Comparison of ENCODE assay signal across 17 mouse cellular contexts in genomic region chr7:84121778-84122177, GRCm38 (mm10). TPM values are rescaled to one million over a fixed set of nuclear protein-coding genes. Genes with fewer than 3 reads are reported as not detected.
"Had no signal": no experiment of that assay in that cellular context is flagged by ENCODE, and none has a peak within 500 bp of the region (broad histone marks: within the 10 kb centered on the region; RNA-seq: fewer than 3 reads in every experiment).

No protein-coding gene starts in this region.

- H3K9ac ChIP-seq: limb, embryonic 12.5 days; liver, embryonic 14.5 days; midbrain, embryonic 15.5 days; neural tube, embryonic 12.5 days had no signal

- ATAC-seq: midbrain, embryonic 15.5 days had no signal

- H3K4me2 ChIP-seq: limb, embryonic 12.5 days; midbrain, embryonic 11.5 days; midbrain, embryonic 15.5 days; neural tube, embryonic 12.5 days had no signal

- H3K27ac ChIP-seq: limb, embryonic 12.5 days; liver, embryonic 14.5 days; midbrain, embryonic 15.5 days; neural tube, embryonic 12.5 days had no signal

- H3K27me3 ChIP-seq: limb, embryonic 12.5 days; midbrain, embryonic 15.5 days; neural tube, embryonic 12.5 days had no signal

- H3K36me3 ChIP-seq: limb, embryonic 12.5 days; midbrain, embryonic 15.5 days; neural tube, embryonic 12.5 days had no signal

- H3K9me3 ChIP-seq: limb, embryonic 12.5 days; midbrain, embryonic 15.5 days; neural tube, embryonic 12.5 days had no signal

- DNase-seq: kidney, postnatal 36 days; layer of hippocampus, adult 9-11 months; layer of hippocampus, postnatal 36 days; liver; lung, adult 2 months; lung, postnatal 10 days; lung, postnatal 4 days; spleen, adult 18-20 months; thymus, adult 18-20 months; thymus, postnatal 14 days had no signal

- H3K4me3 ChIP-seq: limb, embryonic 12.5 days; midbrain, embryonic 15.5 days; neural tube, embryonic 12.5 days had no signal

RNA-seq across cellular contexts. Expression of gene Cemip, which starts 35.5 kb away (rescaled TPM):
- total RNA-seq: monocyte, adult 5-6 weeks; neutrophil, adult 5-6 weeks had no signal
